Mouse (Mus musculus) brain, embryonic 14.5 days (tissue): ENCODE data around the gene Slc7a7. TPM values are rescaled to one million over a fixed set of nuclear protein-coding genes. Genes with fewer than 3 reads are reported as not detected.

Experiments used
- DNase-seq: peaks from one replicate; pipeline ENCODE4 v3.0.0-alpha.2; 2011; ENCODE audit warnings: low read depth
- CTCF ChIP-seq: fragments of 200-500 bp; IDR thresholded peaks from 2 replicates; pipeline ENCODE4 v1.5.1; 2012; ENCODE audit warnings: inconsistent platforms, mild to moderate bottlenecking, moderate library complexity, borderline replicate concordance; ENCODE audit not compliant: insufficient read depth, insufficient read length; ENCODE audit errors: extremely low read depth
- POLR2A ChIP-seq: fragments of 200-500 bp; IDR thresholded peaks from 2 replicates; pipeline ENCODE4 v1.6.1; 2012; ENCODE audit warnings: mild to moderate bottlenecking, inconsistent platforms, borderline replicate concordance; ENCODE audit not compliant: poor library complexity, insufficient read depth, insufficient read length, severe bottlenecking; ENCODE audit errors: extremely low read depth
- polyA plus RNA-seq: library from polyadenylated mRNA; depleted of rRNA; stranded (reverse); fragments of >200 nt; gene quantifications from 2 replicates; pipeline ENCODE4 v1.2.3, GENCODE M21; 2012

Slc7a7 gene
- polyA plus RNA-seq, 1 experiment: 7.2 TPM

DNA sequence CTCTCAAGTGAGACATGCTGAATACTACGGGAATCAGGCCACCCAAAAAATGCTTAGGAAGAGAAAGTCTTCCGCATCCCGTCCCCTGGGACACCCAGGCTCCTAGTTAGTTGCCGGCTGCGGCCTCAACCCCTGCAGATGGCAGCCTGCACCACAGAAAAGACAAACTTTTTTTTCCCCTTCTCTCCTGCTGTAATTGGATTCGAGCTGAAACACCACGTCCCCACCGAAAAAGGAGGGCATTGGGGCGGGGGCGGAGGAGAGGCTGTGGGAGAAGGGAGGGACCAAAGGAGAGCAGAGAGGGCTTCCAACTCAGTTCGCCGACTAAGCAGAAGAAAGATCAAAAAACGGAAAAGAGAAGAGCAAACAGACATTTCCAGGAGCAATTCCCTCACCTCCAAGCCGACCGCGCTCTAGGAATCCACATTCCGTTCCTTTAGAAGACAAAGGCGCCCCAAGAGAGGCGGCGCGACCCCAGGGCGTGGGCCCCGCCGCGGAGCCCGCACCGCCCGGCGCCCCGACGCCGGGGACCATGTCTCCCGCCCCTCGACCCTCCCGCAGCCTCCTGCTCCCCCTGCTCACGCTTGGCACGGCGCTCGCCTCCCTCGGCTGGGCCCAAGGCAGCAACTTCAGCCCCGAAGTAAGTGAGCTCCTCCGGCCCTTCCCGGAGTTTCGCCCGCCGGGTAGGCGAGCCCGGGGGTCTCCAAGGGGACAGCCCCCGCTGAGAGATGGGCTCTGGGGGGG, 13.9 kb upstream of the Slc7a7 start, which contains the start of gene Mmp14:
Gene Mmp14 (plus strand): TSS at position 279 of the 744 bp plus-strand sequence.
- peak; percentile 92 for DNase-seq
- TF ChIP-seq POLR2A (0 out of 2 replicates have a peak, but pooled peaks have one; percentile 5), CTCF (no peak; the same call in 1 of the 2 replicates)

DNA sequence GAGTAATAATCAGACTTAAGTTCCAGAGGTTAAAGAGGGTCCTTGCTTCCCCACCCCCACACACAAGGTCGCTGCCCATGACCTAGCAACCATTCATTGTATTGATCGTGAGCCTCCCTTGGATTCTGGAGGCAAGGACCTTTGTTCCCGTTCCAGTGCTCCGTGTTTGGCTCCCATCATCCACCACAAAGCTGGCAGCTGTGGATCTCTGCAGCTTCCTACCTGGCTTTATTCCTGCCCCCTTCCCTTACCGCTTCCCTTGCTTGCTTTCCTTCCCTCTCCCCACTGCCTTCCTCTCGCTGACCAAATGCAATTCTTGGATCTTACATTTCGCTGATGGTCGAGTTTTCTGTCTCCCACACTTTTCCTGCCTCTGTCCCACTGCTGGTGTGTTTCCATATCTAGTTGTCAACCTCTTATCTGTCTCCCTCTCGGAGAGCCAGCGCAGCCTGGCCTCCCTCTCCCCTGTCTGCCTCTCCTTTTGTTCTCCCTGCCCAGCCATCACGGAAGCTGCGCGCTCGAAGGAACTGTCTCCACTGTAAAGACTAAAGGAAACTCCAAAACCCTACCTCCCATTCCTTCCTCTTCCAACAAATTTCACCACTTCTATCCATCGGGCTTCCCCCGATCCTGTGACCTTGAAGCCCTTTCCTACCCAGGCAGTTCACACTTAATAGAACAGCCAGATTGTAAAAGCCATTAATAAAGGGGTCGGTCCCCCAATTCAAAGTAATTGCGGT, 13.0 kb upstream of the Slc7a7 start:
- TF ChIP-seq POLR2A (no peak), CTCF (no peak)

DNA sequence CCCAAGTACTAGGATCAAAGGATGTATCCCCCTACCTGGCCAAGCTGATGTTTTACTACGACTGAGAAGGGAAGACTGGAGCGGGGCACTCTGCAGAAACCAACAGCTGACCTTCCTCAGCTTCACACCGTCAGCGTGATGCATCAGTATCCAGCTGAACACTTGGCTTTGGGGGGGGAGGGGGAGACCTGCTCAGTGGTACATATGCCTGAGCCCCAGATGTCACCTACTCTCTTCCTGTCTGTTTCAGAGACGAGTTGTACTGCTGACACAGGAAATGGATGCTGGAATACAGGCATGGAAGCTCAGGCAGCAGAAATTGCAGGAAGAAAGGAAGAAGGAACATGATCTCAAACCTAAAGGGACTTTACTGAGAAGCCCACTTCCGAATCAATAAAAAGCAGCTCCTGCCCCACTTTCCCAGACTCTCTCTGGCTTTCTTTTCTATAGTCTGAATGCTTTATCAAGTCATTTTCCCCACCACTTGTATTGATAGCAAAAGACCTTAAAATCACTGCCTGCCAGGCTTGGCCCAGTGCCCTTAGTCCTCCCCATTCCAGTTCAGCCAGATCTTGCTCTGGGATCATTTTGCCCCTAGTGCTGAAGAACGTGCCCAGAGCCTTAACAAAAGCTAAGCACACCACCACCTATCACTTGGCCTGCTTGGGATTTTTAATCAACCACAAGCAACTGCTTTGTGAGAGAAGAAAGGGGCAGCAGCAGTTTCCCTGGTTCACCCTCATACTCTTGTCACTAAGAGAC, 11.9 kb upstream of the Slc7a7 start:
- peak; percentile 70 for DNase-seq
- TF ChIP-seq POLR2A (no peak), CTCF (no peak)

More for the DNA sequence above, 13.0 kb upstream of the Slc7a7 start:
- DNase-seq: peak; percentile 52

DNA sequence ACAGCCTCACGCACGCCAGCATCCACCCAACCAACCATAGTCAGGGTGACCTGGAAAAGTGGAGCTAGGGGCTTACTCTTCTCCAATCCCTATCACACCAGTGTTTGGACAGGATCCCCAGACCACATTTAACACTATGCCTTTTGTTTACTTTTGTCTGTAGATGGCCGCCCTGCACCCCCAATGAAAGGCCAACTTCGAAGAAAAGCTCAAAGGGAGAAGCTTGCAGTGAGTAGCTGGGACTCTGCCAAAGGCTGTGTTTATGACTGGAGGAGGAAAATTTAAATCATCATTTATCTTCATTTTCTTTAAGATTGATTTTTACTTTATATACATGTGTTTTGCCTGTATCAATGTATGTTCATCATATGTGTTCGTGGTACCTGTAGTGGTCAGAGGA, 10.8 kb upstream of the Slc7a7 start:
- no peak for DNase-seq

DNA sequence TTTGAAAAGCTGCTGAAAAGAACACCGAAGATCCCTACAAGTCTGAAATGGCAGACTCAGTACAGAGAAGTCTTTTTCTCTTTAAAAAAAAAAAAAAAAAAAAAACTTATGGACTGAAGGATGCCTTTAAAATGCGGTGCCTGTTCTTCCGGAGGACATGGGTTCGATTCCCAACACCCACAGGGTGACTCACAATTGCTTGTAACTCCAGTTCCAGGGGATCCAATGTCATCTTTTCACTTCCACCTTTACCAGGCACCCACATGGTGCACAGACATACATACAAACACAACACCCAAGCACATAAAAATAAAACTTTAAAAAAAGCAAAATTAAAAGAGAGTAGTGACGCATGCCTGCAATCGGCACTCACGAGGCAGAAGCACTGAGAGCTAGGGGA, 10.1 kb upstream of the Slc7a7 start:
- no peak for DNase-seq
- TF ChIP-seq POLR2A (no peak), CTCF (no peak)

More for the DNA sequence above, 10.8 kb upstream of the Slc7a7 start:
- TF ChIP-seq CTCF (no peak), POLR2A (no peak)

DNA sequence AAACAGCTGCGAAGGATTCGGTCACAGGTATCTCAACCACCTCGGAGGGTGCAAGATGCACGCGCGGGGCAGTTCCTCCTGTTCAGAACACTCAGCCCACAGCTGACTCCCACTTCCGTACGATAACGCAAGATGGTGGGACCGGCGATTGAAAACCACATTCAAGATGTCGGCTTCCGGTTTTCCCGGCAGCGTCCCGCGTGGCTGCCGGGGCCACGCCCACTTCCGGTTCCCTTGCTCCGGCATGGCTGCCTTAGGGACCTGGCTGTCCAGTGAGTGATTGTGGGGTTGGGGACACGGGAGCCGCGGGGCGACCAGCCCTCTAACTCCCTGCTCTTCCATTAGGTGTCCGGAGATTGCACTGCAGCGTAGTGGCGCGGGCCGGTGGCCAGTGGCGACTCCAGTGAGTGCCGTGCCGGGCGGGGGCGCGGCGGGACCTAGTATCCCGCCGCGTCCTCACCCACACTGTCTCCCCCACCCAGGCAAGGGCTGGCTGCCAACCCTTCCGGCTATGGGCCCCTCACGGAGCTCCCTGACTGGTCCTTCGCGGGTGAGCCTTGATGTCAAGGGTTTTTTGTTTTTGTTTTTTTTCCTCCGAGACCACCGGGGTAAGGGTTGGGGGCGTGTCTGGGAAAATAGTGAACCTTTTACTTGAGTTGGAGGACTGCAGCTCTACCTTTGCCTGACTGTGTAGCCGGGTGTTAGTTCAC, 9.3 kb upstream of the Slc7a7 start, which contains the start of gene Mrpl52:
Gene Mrpl52 (plus strand): TSS at position 221 of the 710 bp plus-strand sequence.
- TF ChIP-seq POLR2A (peak; percentile 46; the same call in 1 of the 2 replicates), CTCF (no peak)
- DNase-seq: peak; percentile 97

DNA sequence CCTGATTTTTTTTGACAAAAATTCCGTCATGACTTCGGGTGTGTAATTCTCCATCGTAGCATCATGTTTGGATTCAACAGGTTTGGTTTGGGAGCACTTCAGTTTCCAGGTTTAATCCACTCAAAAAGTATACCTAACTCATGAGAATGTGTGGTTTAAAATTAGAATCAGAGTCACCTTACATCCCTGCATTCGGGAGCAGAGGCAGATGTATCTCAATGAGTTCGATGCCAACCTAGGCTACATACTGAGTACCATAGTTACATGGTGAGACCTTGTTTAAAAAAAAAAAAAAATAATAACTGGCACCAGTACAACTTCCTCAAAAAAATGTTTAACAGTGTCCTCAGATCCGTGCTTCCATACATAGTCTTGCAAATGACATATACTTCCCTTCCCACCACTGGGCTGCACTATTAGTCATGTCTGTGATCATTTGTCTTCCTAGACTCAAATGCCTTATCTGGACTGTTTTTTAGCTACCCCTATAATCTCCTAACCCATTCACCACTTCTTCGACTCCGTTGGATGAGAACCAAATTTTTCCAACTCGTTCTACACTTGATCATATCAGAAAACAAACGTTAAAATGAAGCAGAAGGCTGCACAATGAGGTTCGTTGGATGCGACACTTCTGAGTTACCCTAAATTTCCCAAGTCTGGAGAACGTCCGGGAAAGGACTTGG, 8.6 kb upstream of the Slc7a7 start:
- DNase-seq: no peak
- TF ChIP-seq CTCF: no peak
- TF ChIP-seq POLR2A: no peak

DNA sequence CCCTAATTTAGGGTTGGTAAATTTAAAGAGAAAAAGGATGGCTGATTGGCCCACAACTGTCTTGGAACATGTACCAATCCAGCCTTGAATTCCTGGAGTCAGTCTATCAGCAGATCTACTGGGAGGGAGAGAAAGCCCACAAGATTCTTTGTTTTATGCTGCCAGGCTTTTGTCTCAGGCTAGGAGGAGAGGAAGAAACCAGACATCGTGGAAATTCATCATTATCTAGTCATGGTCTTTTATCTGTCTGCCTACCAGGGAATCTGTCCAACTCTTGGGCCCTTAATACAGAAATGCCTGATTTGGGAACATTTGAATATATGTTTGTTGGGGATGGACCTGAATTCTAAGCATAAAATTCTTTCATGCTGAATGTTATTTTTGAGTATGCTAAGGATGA, 8.0 kb upstream of the Slc7a7 start:
- no peak for DNase-seq
- TF ChIP-seq CTCF (no peak), POLR2A (no peak)

DNA sequence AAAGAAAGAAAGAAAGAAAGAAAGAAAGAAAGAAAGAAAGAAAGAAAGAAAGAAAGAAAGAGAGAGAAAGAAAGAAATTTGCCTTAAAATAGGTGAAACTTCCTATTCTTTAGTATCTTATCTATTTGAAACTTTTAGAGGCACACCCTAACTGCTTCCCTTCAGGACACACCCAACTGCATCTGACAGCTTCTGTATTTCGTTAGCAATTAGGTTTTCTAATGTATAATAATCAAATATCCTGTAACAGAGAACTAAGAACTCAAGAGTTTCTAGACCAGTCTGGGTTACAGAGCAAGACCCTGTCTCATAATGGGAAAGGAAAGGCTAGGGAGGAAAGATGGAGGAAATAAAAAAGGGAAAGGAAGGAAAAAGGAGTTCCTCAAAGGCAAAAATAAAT, 7.1 kb upstream of the Slc7a7 start:
- no peak for DNase-seq
- TF ChIP-seq CTCF (no peak), POLR2A (no peak)

DNA sequence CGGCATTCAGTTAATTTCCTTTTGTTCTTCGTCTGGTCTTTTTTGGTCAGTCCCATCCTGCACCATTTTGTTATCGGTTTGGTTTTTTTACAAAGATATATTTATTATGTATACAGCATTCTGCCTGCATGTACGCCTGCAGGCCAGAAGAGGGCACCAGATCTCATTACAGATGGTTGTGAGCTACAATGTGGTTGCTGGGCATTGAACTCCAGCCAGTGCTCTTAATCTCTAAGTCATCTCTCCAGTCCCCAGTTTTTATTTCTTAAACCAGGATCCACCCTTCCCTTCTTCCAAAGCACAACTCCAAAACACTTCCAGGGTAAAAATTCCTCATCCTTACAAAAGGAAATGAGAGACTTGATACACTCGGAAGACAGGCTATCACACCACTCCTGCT, 5.8 kb upstream of the Slc7a7 start:
- TF ChIP-seq CTCF (peak; percentile 43; the same call in 1 of the 2 replicates), POLR2A (no peak)
- DNase-seq: no peak

DNA sequence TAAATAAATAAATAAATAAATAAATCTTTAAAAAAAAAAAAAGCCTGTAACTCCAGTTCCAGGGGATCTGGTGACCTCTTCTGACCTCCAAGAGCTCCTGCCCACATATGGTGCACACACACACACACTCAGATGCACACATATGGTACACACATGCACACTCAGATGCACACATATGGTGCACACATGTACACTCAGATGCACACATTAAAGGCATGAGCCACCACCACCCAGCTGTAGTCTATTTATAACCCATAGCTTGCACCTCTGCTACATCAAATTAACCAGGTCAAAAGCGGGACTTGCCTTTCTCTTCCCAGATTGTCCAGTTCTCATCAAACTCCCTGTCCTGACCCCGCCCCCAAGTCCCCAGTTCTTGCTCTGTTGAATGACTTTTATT, 3.4 kb upstream of the Slc7a7 start:
- DNase-seq: no peak
- no peak for TF ChIP-seq POLR2A
- TF ChIP-seq CTCF: no peak

DNA sequence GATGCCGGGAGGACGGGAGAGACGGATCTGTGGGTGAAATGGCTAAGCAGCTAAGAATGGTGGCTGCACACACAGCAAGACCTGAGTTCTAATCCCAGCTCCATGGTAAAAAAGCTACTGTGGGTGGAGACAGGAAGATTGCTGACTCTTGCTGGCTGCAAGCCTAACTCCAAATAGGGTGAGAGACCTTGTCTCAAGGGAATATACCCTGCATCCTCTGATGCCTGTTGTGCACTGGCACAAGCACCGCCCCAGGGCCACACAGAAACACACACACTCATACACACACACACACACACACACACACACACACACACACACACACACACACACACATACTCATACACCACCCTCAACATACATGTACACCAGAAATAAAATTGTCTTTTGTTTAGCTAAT, 750 bp downstream of the Slc7a7 start:
- no peak for TF ChIP-seq POLR2A
- TF ChIP-seq CTCF: no peak
- no peak for DNase-seq
